Mouse (Mus musculus): ENCODE data around the gene Thra. TPM values are rescaled to one million over a fixed set of nuclear protein-coding genes. Genes with fewer than 3 reads are reported as not detected.

Thra gene
- polyA plus RNA-seq, 1 experiment from 2014 or later = 175 TPM

- Histone ChIP-seq H3K36me3 (ENCODE audit: control insufficient read depth, insufficient read depth, low read length) (no peaks in the 10 kb centered on the region), H3K9me3 (ENCODE audit: control insufficient read depth, low read length) (no peaks in the 10 kb centered on the region), H3K27ac (replicated peaks; ENCODE audit: low read depth, low read length) (peak overlapping the region; percentile 99), H3K9ac (replicated peaks; ENCODE audit: low read length) (peak overlapping the region; percentile 97), H3K4me3 (replicated peaks; ENCODE audit: low read depth, low read length) (peak overlapping the region; percentile 89), H3K4me2 (ENCODE audit: low read length) (peak overlapping the region; percentile 73), H3K4me1 (ENCODE audit: control insufficient read depth, insufficient read depth, low read length) (peaks cover 37% of the 10 kb centered on the region), H3K27me3 (ENCODE audit: control insufficient read depth, insufficient read depth, low read length) (no peaks in the 10 kb centered on the region)
- WGBS = 3% methylated on average over 8 of the region's 8 CpGs
- ATAC-seq (ENCODE audit: low FRiP score, low TSS enrichment) = no peak
- peak; percentile 75 for DNase-seq
These were observed 429 bp upstream of the Thra start for GRCm38 (mm10) chr11:98740026-98740392.

GRCm38 (mm10) chr11:98741051-98741620 lies 698 bp downstream of the Thra start:
- H3K27ac ChIP-seq (replicated peaks; ENCODE audit: low read depth, low read length) = peak overlapping the region; percentile 99
- ATAC-seq (ENCODE audit: low FRiP score, low TSS enrichment) = no peak
- H3K9me3 ChIP-seq (ENCODE audit: control insufficient read depth, low read length) = no peaks in the 10 kb centered on the region
- H3K4me3 ChIP-seq (replicated peaks; ENCODE audit: low read depth, low read length) = peak overlapping the region; percentile 89
- H3K4me1 ChIP-seq (ENCODE audit: control insufficient read depth, insufficient read depth, low read length) = peaks cover 48% of the 10 kb centered on the region
- peak overlapping the region; percentile 73 for H3K4me2 ChIP-seq (ENCODE audit: low read length)
- H3K36me3 ChIP-seq (ENCODE audit: control insufficient read depth, insufficient read depth, low read length) = 0 out of 2 replicates have a peak, but pooled peaks cover 2% of the 10 kb centered on the region
- H3K27me3 ChIP-seq (ENCODE audit: control insufficient read depth, insufficient read depth, low read length) = no peaks in the 10 kb centered on the region
- DNase-seq = no peak
- WGBS = under 1% methylated on average over 17 of the region's 17 CpGs
- H3K9ac ChIP-seq (replicated peaks; ENCODE audit: low read length) = peak overlapping the region; percentile 97

GRCm38 (mm10) chr11:98741622-98742396 lies 1.4 kb downstream of the Thra start:
- Histone ChIP-seq H3K36me3 (ENCODE audit: control insufficient read depth, insufficient read depth, low read length) (0 out of 2 replicates have a peak, but pooled peaks cover 2% of the 10 kb centered on the region), H3K27me3 (ENCODE audit: control insufficient read depth, insufficient read depth, low read length) (no peaks in the 10 kb centered on the region), H3K27ac (replicated peaks; ENCODE audit: low read depth, low read length) (peak overlapping the region; percentile 99), H3K4me3 (replicated peaks; ENCODE audit: low read depth, low read length) (peak overlapping the region; percentile 89), H3K9ac (replicated peaks; ENCODE audit: low read length) (peak overlapping the region; percentile 97), H3K4me1 (ENCODE audit: control insufficient read depth, insufficient read depth, low read length) (peaks cover 55% of the 10 kb centered on the region), H3K9me3 (ENCODE audit: control insufficient read depth, low read length) (no peaks in the 10 kb centered on the region), H3K4me2 (ENCODE audit: low read length) (peak overlapping the region; percentile 73)
- ATAC-seq (ENCODE audit: low FRiP score, low TSS enrichment) (peak; percentile 74), DNase-seq (peak; percentile 95)
- WGBS = under 1% methylated on average over 81 of the region's 86 CpGs

- H3K4me2 ChIP-seq (ENCODE audit: low read length) = peak overlapping the region; percentile 73
- 0 out of 2 replicates have a peak, but pooled peaks cover 2% of the 10 kb centered on the region for H3K36me3 ChIP-seq (ENCODE audit: control insufficient read depth, insufficient read depth, low read length)
- H3K9me3 ChIP-seq (ENCODE audit: control insufficient read depth, low read length) = no peaks in the 10 kb centered on the region
- peaks cover 61% of the 10 kb centered on the region for H3K4me1 ChIP-seq (ENCODE audit: control insufficient read depth, insufficient read depth, low read length)
- H3K4me3 ChIP-seq (replicated peaks; ENCODE audit: low read depth, low read length) = peak overlapping the region; percentile 89
- H3K27ac ChIP-seq (replicated peaks; ENCODE audit: low read depth, low read length) = peak overlapping the region; percentile 99
- H3K9ac ChIP-seq (replicated peaks; ENCODE audit: low read length) = peak overlapping the region; percentile 97
- WGBS = under 1% methylated on average over 21 of the region's 21 CpGs
- no peaks in the 10 kb centered on the region for H3K27me3 ChIP-seq (ENCODE audit: control insufficient read depth, insufficient read depth, low read length)
- ATAC-seq (ENCODE audit: low FRiP score, low TSS enrichment) (peak; percentile 15; the same call in 1 of the 2 replicates), DNase-seq (peak; percentile 71)
These were observed 2.2 kb downstream of the Thra start for GRCm38 (mm10) chr11:98742397-98743291.

GRCm38 (mm10) chr11:98743655-98744345 lies 3.4 kb downstream of the Thra start:
- Histone ChIP-seq H3K9me3 (ENCODE audit: control insufficient read depth, low read length) (no peaks in the 10 kb centered on the region), H3K27ac (replicated peaks; ENCODE audit: low read depth, low read length) (peak overlapping the region; percentile 99), H3K27me3 (ENCODE audit: control insufficient read depth, insufficient read depth, low read length) (no peaks in the 10 kb centered on the region), H3K9ac (replicated peaks; ENCODE audit: low read length) (peak overlapping the region; percentile 97), H3K4me3 (replicated peaks; ENCODE audit: low read depth, low read length) (peak overlapping the region; percentile 89), H3K36me3 (ENCODE audit: control insufficient read depth, insufficient read depth, low read length) (0 out of 2 replicates have a peak, but pooled peaks cover 2% of the 10 kb centered on the region), H3K4me2 (ENCODE audit: low read length) (peak overlapping the region; percentile 73), H3K4me1 (ENCODE audit: control insufficient read depth, insufficient read depth, low read length) (peaks cover 63% of the 10 kb centered on the region)
- ATAC-seq (ENCODE audit: low FRiP score, low TSS enrichment) (no peak), DNase-seq (peak; percentile 78)
- 2% methylated on average over 9 of the region's 9 CpGs for WGBS

- Histone ChIP-seq H3K27me3 (ENCODE audit: control insufficient read depth, insufficient read depth, low read length) (no peaks in the 10 kb centered on the region), H3K36me3 (ENCODE audit: control insufficient read depth, insufficient read depth, low read length) (0 out of 2 replicates have a peak, but pooled peaks cover 2% of the 10 kb centered on the region), H3K9me3 (ENCODE audit: control insufficient read depth, low read length) (no peaks in the 10 kb centered on the region), H3K4me3 (replicated peaks; ENCODE audit: low read depth, low read length) (peak overlapping the region; percentile 89), H3K4me1 (ENCODE audit: control insufficient read depth, insufficient read depth, low read length) (peaks cover 68% of the 10 kb centered on the region), H3K9ac (replicated peaks; ENCODE audit: low read length) (peak overlapping the region; percentile 97), H3K27ac (replicated peaks; ENCODE audit: low read depth, low read length) (peak overlapping the region; percentile 99), H3K4me2 (ENCODE audit: low read length) (peak overlapping the region; percentile 73)
- WGBS = 39% methylated on average over 7 of the region's 7 CpGs
- ATAC-seq (ENCODE audit: low FRiP score, low TSS enrichment) (no peak), DNase-seq (no peak)
These were observed 4.1 kb downstream of the Thra start for GRCm38 (mm10) chr11:98744456-98745019.

- ATAC-seq (ENCODE audit: low FRiP score, low TSS enrichment) (no peak), DNase-seq (no peak)
- Histone ChIP-seq H3K9ac (replicated peaks; ENCODE audit: low read length) (peak overlapping the region; percentile 43), H3K4me2 (ENCODE audit: low read length) (peak overlapping the region; percentile 73), H3K4me1 (ENCODE audit: control insufficient read depth, insufficient read depth, low read length) (peaks cover 75% of the 10 kb centered on the region), H3K27ac (replicated peaks; ENCODE audit: low read depth, low read length) (peak overlapping the region; percentile 92), H3K36me3 (ENCODE audit: control insufficient read depth, insufficient read depth, low read length) (0 out of 2 replicates have a peak, but pooled peaks cover 2% of the 10 kb centered on the region), H3K4me3 (replicated peaks; ENCODE audit: low read depth, low read length) (peak overlapping the region; percentile 24; the same call in 1 of the 2 replicates), H3K27me3 (ENCODE audit: control insufficient read depth, insufficient read depth, low read length) (no peaks in the 10 kb centered on the region), H3K9me3 (ENCODE audit: control insufficient read depth, low read length) (no peaks in the 10 kb centered on the region)
- 49% methylated on average over 12 of the region's 12 CpGs for WGBS
These were observed 5.8 kb downstream of the Thra start for GRCm38 (mm10) chr11:98745932-98746853.
